Mouse (Mus musculus) adrenal gland, adult 18-20 months (tissue): ENCODE results near the gene AA986860. TPM values are rescaled to one million over a fixed set of nuclear protein-coding genes. Genes with fewer than 3 reads are reported as not detected.

ENCODE experiments used
- DNase-seq, 2 experiments: peaks; one replicate each; pipeline ENCODE4 v3.0.0; 2021 to 2022; ENCODE audit warnings: low spot score in 2 of 2
- total RNA-seq, 2 experiments: library from RNA; stranded (reverse); gene quantifications; 1 replicate in 1 of 2; 2 replicates in 1 of 2; pipeline ENCODE4 v1.2.3; 2021

The AA986860 gene
- total RNA-seq, 2 experiments from 2014 or later = 2.4 to 7.7 TPM

- no peak for DNase-seq
Observed at GRCm38 (mm10) chr1:130770981-130771494, 39.3 kb downstream of the AA986860 start.

DNA sequence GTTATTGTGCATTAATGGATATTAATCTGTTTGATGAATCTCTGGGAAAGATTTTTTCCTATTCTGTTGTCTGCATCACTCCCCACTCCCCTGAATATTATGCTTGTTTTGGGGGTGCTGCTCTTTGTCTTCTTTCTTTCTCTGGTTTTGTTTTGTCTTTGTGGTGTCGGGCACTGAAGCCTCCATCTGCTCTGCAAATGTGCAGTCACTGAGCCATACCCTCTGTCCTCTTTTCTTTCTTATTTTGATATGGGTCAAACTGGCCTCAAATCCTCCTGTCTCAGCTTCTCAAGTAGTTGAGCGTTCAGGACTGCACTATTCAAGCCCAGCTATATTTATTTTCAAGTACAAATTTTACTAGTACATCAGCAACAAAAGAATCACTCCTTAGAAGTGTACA lies 43.5 kb downstream of the AA986860 start:
- no peak for DNase-seq

DNA sequence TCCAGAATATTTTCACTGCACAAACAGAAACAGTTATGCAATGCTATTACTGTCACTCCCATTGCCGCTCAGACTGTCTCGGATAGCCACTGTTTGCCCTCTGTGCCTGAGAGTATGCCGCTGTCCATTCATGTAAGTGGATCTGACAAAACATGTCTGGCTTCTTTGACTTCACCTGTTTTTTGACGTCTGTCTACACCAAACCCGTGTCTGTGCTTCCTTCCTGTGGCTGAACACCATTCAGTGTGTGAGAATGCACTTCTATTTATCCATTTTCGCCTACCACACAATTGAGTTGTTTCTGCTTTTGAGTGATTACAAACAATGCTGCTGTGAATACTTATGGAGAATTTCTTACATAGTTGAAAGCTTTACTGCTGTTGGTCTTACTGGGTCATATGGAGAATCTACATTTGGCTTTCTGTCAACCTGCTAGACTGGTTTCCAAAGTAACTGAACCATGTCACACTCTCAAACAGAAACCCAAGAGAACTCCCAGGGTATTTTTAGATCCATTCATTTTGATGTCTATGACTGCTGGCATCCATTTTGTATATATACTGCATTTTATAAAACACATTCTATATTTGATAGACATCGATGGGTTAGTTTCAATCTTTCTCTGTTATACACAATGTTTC lies 44.0 kb downstream of the AA986860 start:
- DNase-seq = no peak

GRCm38 (mm10) chr1:130776645-130777044 lies 44.9 kb downstream of the AA986860 start:
- no peak for DNase-seq

GRCm38 (mm10) chr1:130779867-130780266 lies 48.1 kb downstream of the AA986860 start:
- no peak for DNase-seq

DNA sequence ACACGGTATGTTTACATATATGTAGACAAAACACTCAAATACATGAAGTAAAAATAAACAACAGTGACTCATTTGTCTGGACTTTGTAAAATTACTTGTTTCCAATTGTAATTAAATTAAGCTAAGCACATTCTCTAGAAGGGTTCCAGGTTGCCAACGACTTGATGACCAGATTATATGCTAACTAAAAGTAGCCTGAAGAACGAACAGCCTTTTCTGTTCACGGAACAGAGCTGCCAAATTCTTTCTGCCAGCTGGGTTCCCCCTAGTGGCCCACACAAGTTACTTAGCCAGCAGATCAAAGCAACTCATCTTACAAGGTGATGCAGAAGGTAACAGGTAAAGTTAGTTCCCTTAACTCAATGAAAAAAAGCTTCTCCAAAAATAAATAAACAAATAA lies 52.3 kb downstream of the AA986860 start:
- DNase-seq = no peak

DNA sequence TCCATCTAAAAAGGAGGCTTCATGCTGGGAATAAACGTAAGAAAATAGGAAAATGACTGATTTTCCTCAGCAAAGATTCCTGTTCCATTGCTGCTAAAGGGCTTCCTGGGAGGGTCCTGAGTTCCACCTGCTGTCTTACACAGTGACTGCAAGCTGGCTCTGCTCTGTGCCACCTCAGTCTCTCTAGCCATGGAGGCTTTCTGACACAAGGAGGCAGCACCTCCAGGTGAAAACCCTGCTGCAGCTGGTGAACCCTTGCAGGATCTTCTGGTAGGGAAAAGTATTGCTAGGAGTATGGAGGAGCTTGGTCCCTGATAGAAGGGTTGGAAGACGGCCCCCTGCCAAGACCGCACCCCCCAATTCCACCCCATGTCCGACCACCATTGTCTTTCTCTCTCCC lies 55.2 kb downstream of the AA986860 start:
- no peak for DNase-seq

GRCm38 (mm10) chr1:130789512-130790451 lies 58.0 kb downstream of the AA986860 start:
- DNase-seq = no peak

Other genes with a start within 250 kb of the AA986860 start
- not detected for gene Zp3r, start 102.4 kb upstream of the AA986860 start, total RNA-seq
- under 1 TPM in 1 of 2 experiments, not detected in 1; 0.23 TPM for gene C4bp, start 70.3 kb upstream of the AA986860 start, total RNA-seq
- under 1 TPM in 1 of 2 experiments, not detected in 1; 0.38 TPM for gene Gm29427, start 16.2 kb upstream of the AA986860 start, total RNA-seq
- 10 to 100 TPM in 1 of 2 experiments, 1 to 10 TPM in 1; 9.9 to 10.5 TPM for gene Yod1, start 14.6 kb upstream of the AA986860 start, total RNA-seq
- 10 to 100 TPM; 22.8 to 46.9 TPM for gene Pfkfb2, start 2.7 kb upstream of the AA986860 start, total RNA-seq
- under 1 TPM in 1 of 2 experiments, not detected in 1; 0.16 TPM for gene Fcamr, start 68.9 kb downstream of the AA986860 start, total RNA-seq
- under 1 TPM; 0.19 to 0.50 TPM for gene Pigr, start 94.7 kb downstream of the AA986860 start, total RNA-seq
- gene Fcmr, start 133.7 kb downstream of the AA986860 start, total RNA-seq = under 1 TPM; 0.35 to 0.53 TPM
- not detected for gene Il24, start 155.5 kb downstream of the AA986860 start, total RNA-seq
- not detected for gene Il20, start 179.5 kb downstream of the AA986860 start, total RNA-seq
- gene Il19, start 208.1 kb downstream of the AA986860 start, total RNA-seq = not detected